Mouse (Mus musculus) liver, embryonic 15.5 days (tissue): ENCODE data around the gene Cdk19. TPM values are rescaled to one million over a fixed set of nuclear protein-coding genes. Genes with fewer than 3 reads are reported as not detected.
"Not testable (repeated sequence)": the region's sequence is repeated elsewhere in the genome, so short reads cannot be mapped to it uniquely, and the experiment has no call there.

Source experiments
- ATAC-seq: fragments of 200-750 bp; cut with Nextera tagmentation; 2 replicates; pipeline ENCODE4 v1.8.0; 2017; ENCODE audit warnings: moderate number of reproducible peaks, mild to moderate bottlenecking, moderate library complexity; ENCODE audit not compliant: insufficient read depth
- H3K27ac ChIP-seq: fragments of 300-500 bp; sonication (generic); replicated peaks from 2 replicates; pipeline ENCODE4 v1.5.1; 2015; ENCODE audit warnings: mild to moderate bottlenecking, inconsistent platforms
- H3K27me3 ChIP-seq: fragments of 300-500 bp; sonication (generic); 2 replicates; pipeline ENCODE4 v1.6.1; 2015; ENCODE audit warnings: mild to moderate bottlenecking, inconsistent platforms
- H3K36me3 ChIP-seq: fragments of 300-500 bp; sonication (generic); replicated peaks from 2 replicates; pipeline ENCODE4 v1.6.1; 2015; ENCODE audit warnings: moderate library complexity, mild to moderate bottlenecking, inconsistent platforms
- H3K4me1 ChIP-seq: fragments of 300-500 bp; sonication (generic); replicated peaks from 2 replicates; pipeline ENCODE4 v1.6.1; 2015; ENCODE audit warnings: inconsistent platforms
- H3K4me2 ChIP-seq: fragments of 300-500 bp; sonication (generic); 2 replicates; pipeline ENCODE4 v1.6.1; 2015; ENCODE audit warnings: moderate library complexity, mild to moderate bottlenecking, inconsistent platforms
- H3K4me3 ChIP-seq: fragments of 300-500 bp; sonication (generic); replicated peaks from 2 replicates; pipeline ENCODE4 v1.5.1; 2015; ENCODE audit warnings: mild to moderate bottlenecking, inconsistent platforms
- H3K9ac ChIP-seq: fragments of 300-500 bp; sonication (generic); 2 replicates; pipeline ENCODE4 v1.6.1; 2015; ENCODE audit warnings: moderate library complexity, mild to moderate bottlenecking, inconsistent platforms
- H3K9me3 ChIP-seq: fragments of 300-500 bp; sonication (generic); replicated peaks from 2 replicates; pipeline ENCODE4 v1.6.1; 2016; ENCODE audit warnings: inconsistent platforms
- WGBS: fragments of 180-500 bp; shearing (Covaris S2); methylation state at CpG from one replicate; pipeline ENCODE4 v1.1.7; 2015; ENCODE audit warnings: mixed read lengths; ENCODE audit not compliant: insufficient replicate concordance; 5-methylcytosine and 5-hydroxymethylcytosine counted together
- polyA plus RNA-seq: library from polyadenylated mRNA; unstranded; fragments of >200 nt; fragmentation: Nextera tagmentation; extraction: Ambion mirVana; gene quantifications from 2 replicates; pipeline ENCODE4 v1.2.1, GENCODE M21; 2015

Gene Cdk19
- polyA plus RNA-seq, 1 experiment from 2014 or later, result 2.9 TPM

- H3K27me3 ChIP-seq, result no peaks in the 10 kb centered on the region
- no peaks in the 10 kb centered on the region for H3K36me3 ChIP-seq
- ATAC-seq, result no peak
- H3K4me2 ChIP-seq, result no peak overlapping the region
- H3K27ac ChIP-seq, result no peak overlapping the region
- peaks cover 6% of the 10 kb centered on the region; the same call in 1 of the 2 replicates for H3K4me1 ChIP-seq
- no peaks in the 10 kb centered on the region for H3K9me3 ChIP-seq
- 53% methylated on average over 2 of the region's 2 CpGs for WGBS
- H3K9ac ChIP-seq, result no peak overlapping the region
- H3K4me3 ChIP-seq, result no peak overlapping the region
Measured at GRCm38 (mm10) chr10:40399328-40399727, 60.0 kb downstream of the Cdk19 start.

DNA sequence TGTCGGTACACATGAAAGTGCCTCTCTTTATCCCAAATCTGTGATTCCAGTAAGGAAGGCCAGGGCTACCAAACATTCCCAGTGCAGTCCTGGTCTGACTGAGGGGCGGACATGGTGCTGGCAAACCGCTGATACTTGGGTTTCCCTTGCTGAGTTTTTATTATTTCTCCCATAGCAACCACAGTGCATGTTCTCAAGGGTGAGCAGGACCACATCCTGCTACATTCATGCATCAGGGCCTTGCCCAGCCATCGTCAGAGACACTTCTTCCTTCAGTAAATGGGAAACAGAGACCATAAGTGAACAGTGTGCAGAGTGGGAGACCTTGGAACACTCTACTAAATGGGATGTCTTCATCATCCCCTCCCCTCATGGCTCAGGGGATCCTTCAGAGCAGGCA is 60.9 kb downstream of the Cdk19 start:
- no peak for ATAC-seq

GRCm38 (mm10) chr10:40406655-40407054 is 67.3 kb downstream of the Cdk19 start:
- Histone ChIP-seq H3K27me3 (no peaks in the 10 kb centered on the region), H3K27ac (no peak overlapping the region), H3K9ac (no peak overlapping the region), H3K36me3 (no peaks in the 10 kb centered on the region), H3K4me2 (no peak overlapping the region), H3K4me3 (no peak overlapping the region), H3K4me1 (no peaks in the 10 kb centered on the region), H3K9me3 (no peaks in the 10 kb centered on the region)
- no peak for ATAC-seq
- whole genome bisulfite sequencing, result 73% methylated on average over 3 of the region's 3 CpGs

More for the DNA sequence above, 60.9 kb downstream of the Cdk19 start:
- WGBS, result 67% methylated on average over 4 of the region's 4 CpGs
- no peak overlapping the region for H3K4me2 ChIP-seq
- peaks cover 6% of the 10 kb centered on the region; the same call in 1 of the 2 replicates for H3K4me1 ChIP-seq
- no peaks in the 10 kb centered on the region for H3K9me3 ChIP-seq
- H3K4me3 ChIP-seq, result no peak overlapping the region
- no peaks in the 10 kb centered on the region for H3K27me3 ChIP-seq
- H3K36me3 ChIP-seq, result no peaks in the 10 kb centered on the region
- no peak overlapping the region for H3K9ac ChIP-seq
- H3K27ac ChIP-seq, result no peak overlapping the region

- Histone ChIP-seq H3K4me3 (no peak overlapping the region), H3K36me3 (no peaks in the 10 kb centered on the region), H3K9ac (no peak overlapping the region), H3K27me3 (no peaks in the 10 kb centered on the region), H3K27ac (no peak overlapping the region), H3K4me1 (no peaks in the 10 kb centered on the region), H3K4me2 (no peak overlapping the region), H3K9me3 (no peaks in the 10 kb centered on the region)
- 47% methylated on average over 2 of the region's 2 CpGs for WGBS
- ATAC-seq, result no peak
Measured at GRCm38 (mm10) chr10:40409336-40409735, 70.0 kb downstream of the Cdk19 start.

DNA sequence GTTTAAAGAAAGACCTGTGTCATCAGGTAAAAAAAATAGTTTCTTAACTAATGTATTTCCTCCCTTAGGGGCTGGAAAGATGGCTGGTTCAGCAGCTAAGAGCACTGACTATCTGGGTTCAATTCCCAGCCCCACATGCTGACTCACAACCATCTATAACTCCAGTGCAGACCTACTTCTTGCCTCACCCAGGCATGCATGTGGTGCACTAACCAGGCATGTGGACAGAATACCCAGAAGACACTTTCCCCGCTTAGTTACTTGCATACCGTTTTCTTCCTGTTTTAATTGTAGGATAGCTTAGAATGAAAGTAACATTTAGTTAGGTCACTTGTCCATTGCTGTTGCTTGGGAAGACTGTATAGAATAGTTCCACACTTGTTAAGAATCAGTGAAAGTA is 72.0 kb downstream of the Cdk19 start:
- no peak overlapping the region for H3K27ac ChIP-seq
- no peaks in the 10 kb centered on the region for H3K27me3 ChIP-seq
- no peak for ATAC-seq
- no peak overlapping the region for H3K4me2 ChIP-seq
- WGBS, result 77% methylated on average over 2 of the region's 2 CpGs
- H3K9ac ChIP-seq, result no peak overlapping the region
- no peaks in the 10 kb centered on the region for H3K9me3 ChIP-seq
- H3K4me3 ChIP-seq, result no peak overlapping the region
- no peaks in the 10 kb centered on the region for H3K4me1 ChIP-seq
- no peaks in the 10 kb centered on the region for H3K36me3 ChIP-seq

GRCm38 (mm10) chr10:40416944-40417343 is 77.6 kb downstream of the Cdk19 start:
- Histone ChIP-seq H3K27me3 (no peaks in the 10 kb centered on the region), H3K27ac (no peak overlapping the region), H3K36me3 (no peaks in the 10 kb centered on the region), H3K9me3 (no peaks in the 10 kb centered on the region), H3K4me3 (no peak overlapping the region), H3K4me2 (no peak overlapping the region), H3K4me1 (peaks cover 4% of the 10 kb centered on the region; the same call in 1 of the 2 replicates), H3K9ac (no peak overlapping the region)
- ATAC-seq, result no peak
- WGBS, result 69% methylated on average over 7 of the region's 7 CpGs

DNA sequence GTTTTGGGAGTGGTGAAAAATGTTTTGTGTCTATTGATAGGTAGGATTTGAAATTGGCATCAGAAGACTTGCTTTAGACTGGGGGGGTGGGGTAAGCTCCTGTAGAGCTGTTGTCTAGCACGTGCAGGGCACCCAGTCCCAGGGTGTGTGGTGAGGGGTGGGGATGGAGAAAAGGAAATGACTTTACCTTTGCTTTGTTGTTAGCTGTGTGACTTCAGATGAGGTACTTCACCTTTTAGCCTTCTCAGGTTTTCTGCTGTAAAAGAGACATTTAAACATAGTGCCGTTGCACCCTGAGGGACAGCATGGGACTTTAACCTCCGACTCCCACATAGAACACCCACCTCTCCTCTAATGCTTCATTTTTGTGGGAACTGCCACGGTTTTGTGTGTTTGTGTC is 80.5 kb downstream of the Cdk19 start:
- 50% methylated on average over 4 of the region's 4 CpGs for WGBS
- H3K9ac ChIP-seq, result no peak overlapping the region
- peaks cover 6% of the 10 kb centered on the region; the same call in 1 of the 2 replicates for H3K4me1 ChIP-seq
- no peak overlapping the region for H3K4me3 ChIP-seq
- no peaks in the 10 kb centered on the region for H3K27me3 ChIP-seq
- no peak for ATAC-seq
- H3K4me2 ChIP-seq, result no peak overlapping the region
- H3K36me3 ChIP-seq, result no peaks in the 10 kb centered on the region
- H3K27ac ChIP-seq, result no peak overlapping the region
- no peaks in the 10 kb centered on the region for H3K9me3 ChIP-seq

DNA sequence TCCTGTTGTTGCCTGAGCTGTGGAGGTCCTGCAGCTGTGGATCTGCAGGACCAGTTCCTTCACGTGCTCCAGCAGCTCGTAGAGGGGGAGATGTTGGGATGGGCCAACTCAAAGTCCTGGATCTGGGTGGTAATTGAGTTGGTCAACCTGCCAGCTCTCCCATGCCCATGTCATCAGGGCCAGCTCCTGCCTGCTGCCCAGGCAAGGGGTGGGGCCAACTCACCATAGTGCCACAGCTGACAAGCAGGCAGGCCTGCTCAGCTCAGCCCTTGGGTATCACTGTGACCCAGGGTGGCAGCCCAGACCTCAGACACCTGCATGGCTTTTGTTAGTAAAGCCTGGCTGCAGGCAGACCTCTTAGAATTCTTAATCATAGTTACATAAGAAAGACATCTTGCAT is 81.3 kb downstream of the Cdk19 start:
- no peak for ATAC-seq
- WGBS, result 58% methylated on average over 2 of the region's 2 CpGs

DNA sequence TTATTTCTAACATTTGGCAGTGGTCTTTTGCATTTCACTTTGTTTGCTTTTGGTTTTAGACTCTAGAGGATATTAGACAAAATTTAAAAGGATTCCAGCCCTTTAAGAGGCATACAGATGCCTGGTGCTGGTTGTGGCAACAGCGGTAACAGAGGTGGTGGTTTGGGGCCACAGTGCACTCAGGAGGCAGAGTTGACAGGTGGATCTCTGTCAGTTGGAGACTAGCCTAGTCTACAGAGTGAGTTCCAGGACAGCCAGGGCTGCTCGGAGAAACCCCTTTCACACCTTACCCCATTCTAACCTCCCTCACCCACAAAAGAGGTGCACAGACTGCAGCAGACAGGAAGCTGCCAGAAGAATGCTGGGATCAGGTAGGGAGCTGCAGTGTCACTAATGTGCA is 82.4 kb downstream of the Cdk19 start:
- ATAC-seq, result no peak
- no peak overlapping the region for H3K9ac ChIP-seq
- no peak overlapping the region for H3K27ac ChIP-seq
- no peaks in the 10 kb centered on the region for H3K27me3 ChIP-seq
- no peak overlapping the region for H3K4me2 ChIP-seq
- no peaks in the 10 kb centered on the region for H3K36me3 ChIP-seq
- H3K9me3 ChIP-seq, result no peaks in the 10 kb centered on the region
- WGBS, result 63% methylated on average over 2 of the region's 2 CpGs
- H3K4me3 ChIP-seq, result no peak overlapping the region
- peaks cover 13% of the 10 kb centered on the region for H3K4me1 ChIP-seq

More for the DNA sequence above, 81.3 kb downstream of the Cdk19 start:
- Histone ChIP-seq H3K9me3 (no peaks in the 10 kb centered on the region), H3K4me3 (no peak overlapping the region), H3K27ac (no peak overlapping the region), H3K4me1 (peaks cover 11% of the 10 kb centered on the region), H3K9ac (no peak overlapping the region), H3K36me3 (no peaks in the 10 kb centered on the region), H3K4me2 (no peak overlapping the region), H3K27me3 (no peaks in the 10 kb centered on the region)

GRCm38 (mm10) chr10:40422696-40423095 is 83.3 kb downstream of the Cdk19 start:
- no peaks in the 10 kb centered on the region for H3K36me3 ChIP-seq
- no peak overlapping the region for H3K4me3 ChIP-seq
- no peak overlapping the region for H3K27ac ChIP-seq
- H3K4me2 ChIP-seq, result no peak overlapping the region
- H3K9ac ChIP-seq, result no peak overlapping the region
- no peak for ATAC-seq
- 58% methylated on average over 4 of the region's 4 CpGs for WGBS
- no peaks in the 10 kb centered on the region for H3K9me3 ChIP-seq
- H3K27me3 ChIP-seq, result no peaks in the 10 kb centered on the region
- H3K4me1 ChIP-seq, result peaks cover 11% of the 10 kb centered on the region

- H3K4me3 ChIP-seq, H3K27me3 ChIP-seq, H3K36me3 ChIP-seq, ATAC-seq, H3K9ac ChIP-seq, H3K4me1 ChIP-seq, H3K9me3 ChIP-seq, H3K27ac ChIP-seq, H3K4me2 ChIP-seq: not testable (repeated sequence)
- WGBS, result 73% methylated on average over 4 of the region's 4 CpGs
Measured at GRCm38 (mm10) chr10:40424428-40424827, 85.1 kb downstream of the Cdk19 start.
